Mouse (Mus musculus) liver, adult 2 months (tissue): ENCODE measurements around the gene Pheta1.

Experiments
- CTCF ChIP-seq: fragments of 200-500 bp; IDR thresholded peaks from 2 replicates; pipeline ENCODE4 v1.5.1; 2011; ENCODE audit warnings: low read depth, low read length, control low read depth
- POLR2A ChIP-seq: fragments of 200-500 bp; IDR thresholded peaks from 2 replicates; pipeline ENCODE4 v1.6.1; 2011; ENCODE audit warnings: low read length, control low read depth; ENCODE audit not compliant: insufficient read depth; ENCODE audit errors: extremely low read depth

DNA sequence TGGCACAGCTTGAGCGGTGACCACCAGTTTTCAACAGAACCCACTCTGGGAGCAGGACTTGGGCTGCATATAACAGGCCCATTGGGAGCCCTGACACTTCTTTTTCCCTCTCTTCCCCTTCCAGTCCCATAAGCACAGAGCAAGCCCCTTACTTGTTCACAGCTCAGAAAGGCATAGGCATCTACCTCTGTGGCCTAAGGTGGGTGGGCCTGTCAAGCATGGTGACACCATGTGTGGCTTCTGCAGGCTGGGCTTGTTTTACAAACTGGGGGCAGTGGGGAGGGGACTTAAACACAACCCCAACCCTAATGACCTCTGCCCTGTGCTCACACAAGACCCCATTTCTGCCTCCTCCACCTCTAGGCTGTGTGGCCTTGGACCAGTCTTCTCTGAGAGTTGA lies 25.1 kb upstream of the Pheta1 start:
- TF ChIP-seq CTCF (no peak), POLR2A (no peak)
